Mouse (Mus musculus) induced T-regulatory cell, adult 2 months (primary cell): Measurements from ENCODE around the gene Ubap1.

Experiments
- DNase-seq: peaks from one replicate; pipeline ENCODE4 v3.0.0-alpha.2; 2012; ENCODE audit warnings: low read depth

Gene Ubap1

DNA sequence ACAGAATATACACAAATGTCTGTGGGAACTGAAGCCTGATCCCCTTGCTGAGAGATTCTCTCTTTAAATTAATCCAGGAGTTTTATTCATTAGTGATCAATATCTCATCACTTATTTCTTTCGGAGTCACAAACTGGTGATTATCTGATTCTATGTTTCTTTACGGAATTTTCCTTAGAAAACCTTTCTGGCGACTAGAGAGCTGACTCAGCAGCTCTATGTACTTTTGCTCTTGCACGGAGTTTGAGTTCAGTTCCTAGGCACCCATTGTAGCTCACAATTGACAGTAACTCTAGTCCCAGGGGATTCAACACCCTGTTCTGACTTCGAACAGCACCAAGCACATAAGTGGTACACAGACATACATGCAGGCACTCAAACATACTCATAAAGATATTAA, 90.1 kb downstream of the Ubap1 start:
- DNase-seq: no peak
